Mouse (Mus musculus): ENCODE results near the gene Vwa3a. TPM values are rescaled to one million over a fixed set of nuclear protein-coding genes. Genes with fewer than 3 reads are reported as not detected.

Vwa3a gene
- polyA plus RNA-seq, 1 experiment from 2014 or later, result 0.89 TPM

- Histone ChIP-seq H3K27me3 (ENCODE audit: control insufficient read depth, insufficient read depth, low read length) (no peaks in the 10 kb centered on the region), H3K27ac (replicated peaks in 1 of 2; ENCODE audit: control insufficient read depth in 1 of 2, insufficient read depth in 1 of 2, low read depth in 2 of 2, low read length in 2 of 2) (no peak overlapping the region), H3K36me3 (ENCODE audit: control insufficient read depth, insufficient read depth, low read length) (no peaks in the 10 kb centered on the region), H3K4me2 (ENCODE audit: low read length) (no peak overlapping the region), H3K4me3 (ENCODE audit: control insufficient read depth in 1 of 2, insufficient read depth in 1 of 2, low read depth in 1 of 2, low read length in 2 of 2) (no peak overlapping the region), H3K9me3 (ENCODE audit: control insufficient read depth, low read length) (no peaks in the 10 kb centered on the region), H3K4me1 (ENCODE audit: control insufficient read depth in 2 of 2, insufficient read depth in 2 of 2, low read length in 2 of 2) (no peaks in the 10 kb centered on the region), H3K9ac (ENCODE audit: low read length) (no peak overlapping the region)
- ATAC-seq (ENCODE audit: insufficient number of reproducible peaks, insufficient read depth, low FRiP score, low read depth), result no peak
- WGBS, result 46% methylated on average over 2 of the region's 2 CpGs
Observed at GRCm38 (mm10) chr7:120778012-120778411, 38.9 kb downstream of the Vwa3a start.

DNA sequence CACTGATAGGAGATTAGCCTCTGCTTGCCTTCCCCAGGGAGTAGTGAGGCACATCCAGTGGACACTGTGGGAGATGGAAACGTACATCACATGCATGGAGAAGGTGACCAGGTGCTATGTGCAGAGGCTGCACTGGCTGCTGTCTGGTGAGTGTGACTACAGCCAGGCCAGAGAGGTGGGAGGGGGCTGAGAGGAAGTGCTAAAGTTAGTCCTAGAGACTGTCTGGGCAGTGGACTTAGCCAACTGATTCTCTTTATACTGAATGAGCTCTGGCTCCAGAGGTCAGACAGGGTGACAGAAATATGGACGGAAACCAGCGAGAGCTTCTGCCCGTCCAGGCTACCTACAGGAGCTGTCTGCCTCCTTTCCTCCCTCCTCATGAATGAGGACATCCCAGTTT, 56.4 kb downstream of the Vwa3a start:
- H3K9ac ChIP-seq (ENCODE audit: low read length), result no peak overlapping the region
- no peaks in the 10 kb centered on the region for H3K9me3 ChIP-seq (ENCODE audit: control insufficient read depth, low read length)
- H3K27me3 ChIP-seq (ENCODE audit: control insufficient read depth, insufficient read depth, low read length), result no peaks in the 10 kb centered on the region
- H3K36me3 ChIP-seq (ENCODE audit: control insufficient read depth, insufficient read depth, low read length), result no peaks in the 10 kb centered on the region
- no peaks in the 10 kb centered on the region; a peak in 1 of 4 replicates for H3K4me1 ChIP-seq (ENCODE audit: control insufficient read depth in 2 of 2, insufficient read depth in 2 of 2, low read length in 2 of 2)
- no peak overlapping the region for H3K27ac ChIP-seq (replicated peaks in 1 of 2; ENCODE audit: control insufficient read depth in 1 of 2, insufficient read depth in 1 of 2, low read depth in 2 of 2, low read length in 2 of 2)
- no peak for ATAC-seq (ENCODE audit: insufficient number of reproducible peaks, insufficient read depth, low FRiP score, low read depth)
- WGBS, result 42% methylated on average over 4 of the region's 4 CpGs
- H3K4me3 ChIP-seq (ENCODE audit: control insufficient read depth in 1 of 2, insufficient read depth in 1 of 2, low read depth in 1 of 2, low read length in 2 of 2), result no peak overlapping the region
- no peak overlapping the region for H3K4me2 ChIP-seq (ENCODE audit: low read length)

DNA sequence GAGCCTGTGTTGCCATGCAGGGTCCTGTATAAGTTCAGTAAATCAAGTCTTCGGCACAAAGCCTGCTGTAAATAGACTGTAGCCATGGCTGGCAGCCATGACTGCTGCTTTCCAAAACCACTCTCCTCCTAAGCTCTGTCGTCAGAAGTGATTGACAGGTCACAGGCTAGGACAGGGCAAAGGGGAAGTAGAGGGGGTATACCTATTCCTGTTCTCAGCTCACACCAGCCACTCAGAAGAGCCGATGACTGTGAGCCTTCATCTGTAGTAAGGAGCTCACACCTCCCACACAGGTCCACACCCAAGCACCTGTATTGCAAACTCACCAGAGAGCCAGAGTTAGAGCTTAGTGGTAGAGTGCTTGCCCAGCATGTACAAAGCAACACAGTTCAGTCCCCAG, 57.3 kb downstream of the Vwa3a start:
- Histone ChIP-seq H3K9me3 (ENCODE audit: control insufficient read depth, low read length) (no peaks in the 10 kb centered on the region), H3K4me2 (ENCODE audit: low read length) (no peak overlapping the region), H3K4me3 (ENCODE audit: control insufficient read depth in 1 of 2, insufficient read depth in 1 of 2, low read depth in 1 of 2, low read length in 2 of 2) (no peak overlapping the region), H3K27ac (replicated peaks in 1 of 2; ENCODE audit: control insufficient read depth in 1 of 2, insufficient read depth in 1 of 2, low read depth in 2 of 2, low read length in 2 of 2) (no peak overlapping the region), H3K27me3 (ENCODE audit: control insufficient read depth, insufficient read depth, low read length) (no peaks in the 10 kb centered on the region), H3K36me3 (ENCODE audit: control insufficient read depth, insufficient read depth, low read length) (no peaks in the 10 kb centered on the region), H3K4me1 (ENCODE audit: control insufficient read depth in 2 of 2, insufficient read depth in 2 of 2, low read length in 2 of 2) (no peaks in the 10 kb centered on the region; a peak in 1 of 4 replicates), H3K9ac (ENCODE audit: low read length) (no peak overlapping the region)
- ATAC-seq (ENCODE audit: insufficient number of reproducible peaks, insufficient read depth, low FRiP score, low read depth), result no peak
- 39% methylated on average over 3 of the region's 3 CpGs for WGBS

- H3K9me3 ChIP-seq (ENCODE audit: control insufficient read depth, low read length), result no peaks in the 10 kb centered on the region
- no peak overlapping the region for H3K9ac ChIP-seq (ENCODE audit: low read length)
- no peak overlapping the region for H3K4me3 ChIP-seq (ENCODE audit: control insufficient read depth in 1 of 2, insufficient read depth in 1 of 2, low read depth in 1 of 2, low read length in 2 of 2)
- H3K27ac ChIP-seq (replicated peaks in 1 of 2; ENCODE audit: control insufficient read depth in 1 of 2, insufficient read depth in 1 of 2, low read depth in 2 of 2, low read length in 2 of 2), result no peak overlapping the region
- no peak overlapping the region for H3K4me2 ChIP-seq (ENCODE audit: low read length)
- no peaks in the 10 kb centered on the region for H3K36me3 ChIP-seq (ENCODE audit: control insufficient read depth, insufficient read depth, low read length)
- H3K27me3 ChIP-seq (ENCODE audit: control insufficient read depth, insufficient read depth, low read length), result no peaks in the 10 kb centered on the region
- 87% methylated on average over 2 of the region's 2 CpGs for WGBS
- no peak for ATAC-seq (ENCODE audit: insufficient number of reproducible peaks, insufficient read depth, low FRiP score, low read depth)
- H3K4me1 ChIP-seq (ENCODE audit: control insufficient read depth in 2 of 2, insufficient read depth in 2 of 2, low read length in 2 of 2), result no peaks in the 10 kb centered on the region
Observed at GRCm38 (mm10) chr7:120803268-120803667, 64.2 kb downstream of the Vwa3a start.

DNA sequence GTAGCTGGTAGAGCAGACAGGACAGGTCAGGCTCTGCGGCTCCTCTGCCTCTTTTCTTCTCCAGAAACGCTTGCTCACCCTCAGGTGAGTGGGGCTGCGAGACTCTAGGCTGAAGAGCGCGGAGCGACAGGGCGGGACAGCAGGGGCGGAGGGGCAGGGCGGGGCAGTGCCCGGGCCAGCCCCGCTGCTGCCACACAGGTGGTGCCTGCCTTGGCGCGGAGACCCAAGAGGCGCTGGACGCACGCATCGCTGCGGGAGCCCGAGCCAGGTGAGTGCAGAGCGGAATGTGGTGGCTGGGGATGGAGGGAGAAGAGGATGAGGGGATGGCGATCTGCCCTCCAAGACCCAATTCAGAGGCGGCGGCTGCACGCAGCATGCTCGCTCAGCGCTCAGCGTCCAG, 70.6 kb downstream of the Vwa3a start:
- no peaks in the 10 kb centered on the region for H3K9me3 ChIP-seq (ENCODE audit: control insufficient read depth, low read length)
- H3K36me3 ChIP-seq (ENCODE audit: control insufficient read depth, insufficient read depth, low read length), result no peaks in the 10 kb centered on the region
- no peak overlapping the region; the same call in 1 of the 2 replicates for H3K9ac ChIP-seq (ENCODE audit: low read length)
- H3K4me2 ChIP-seq (ENCODE audit: low read length), result peak overlapping the region; percentile 64
- no peak for ATAC-seq (ENCODE audit: insufficient number of reproducible peaks, insufficient read depth, low FRiP score, low read depth)
- H3K4me3 ChIP-seq (ENCODE audit: control insufficient read depth in 1 of 2, insufficient read depth in 1 of 2, low read depth in 1 of 2, low read length in 2 of 2), result peak overlapping the region; percentile 22 to 27
- WGBS, result 6% methylated on average over 26 of the region's 27 CpGs
- no peak overlapping the region for H3K27ac ChIP-seq (replicated peaks in 1 of 2; ENCODE audit: control insufficient read depth in 1 of 2, insufficient read depth in 1 of 2, low read depth in 2 of 2, low read length in 2 of 2)
- H3K27me3 ChIP-seq (ENCODE audit: control insufficient read depth, insufficient read depth, low read length), result peaks cover 11% of the 10 kb centered on the region; the same call in 1 of the 2 replicates
- peaks cover 2% of the 10 kb centered on the region in 2 experiments; a peak in 2 of 4 replicates for H3K4me1 ChIP-seq (ENCODE audit: control insufficient read depth in 2 of 2, insufficient read depth in 2 of 2, low read length in 2 of 2)

GRCm38 (mm10) chr7:120811834-120812415, 72.8 kb downstream of the Vwa3a start, which contains the start of gene Gm5737:
Gene Gm5737 (plus strand): TSS chr7:120812365.
- no peaks in the 10 kb centered on the region for H3K9me3 ChIP-seq (ENCODE audit: control insufficient read depth, low read length)
- 73% methylated on average over 6 of the region's 6 CpGs for WGBS
- ATAC-seq (ENCODE audit: insufficient number of reproducible peaks, insufficient read depth, low FRiP score, low read depth), result no peak
- no peak within 1 kb of the TSS for H3K9ac ChIP-seq (ENCODE audit: low read length)
- H3K36me3 ChIP-seq (ENCODE audit: control insufficient read depth, insufficient read depth, low read length), result no peaks in the 10 kb centered on the region
- H3K27ac ChIP-seq (replicated peaks in 1 of 2; ENCODE audit: control insufficient read depth in 1 of 2, insufficient read depth in 1 of 2, low read depth in 2 of 2, low read length in 2 of 2), result no peak within 1 kb of the TSS
- no peak within 1 kb of the TSS for H3K4me3 ChIP-seq (ENCODE audit: control insufficient read depth in 1 of 2, insufficient read depth in 1 of 2, low read depth in 1 of 2, low read length in 2 of 2)
- no peak within 1 kb of the TSS for H3K4me2 ChIP-seq (ENCODE audit: low read length)
- H3K4me1 ChIP-seq (ENCODE audit: control insufficient read depth in 2 of 2, insufficient read depth in 2 of 2, low read length in 2 of 2), result peaks cover 2% of the 10 kb centered on the region in 2 experiments; a peak in 2 of 4 replicates
- H3K27me3 ChIP-seq (ENCODE audit: control insufficient read depth, insufficient read depth, low read length), result peaks cover 11% of the 10 kb centered on the region; the same call in 1 of the 2 replicates

DNA sequence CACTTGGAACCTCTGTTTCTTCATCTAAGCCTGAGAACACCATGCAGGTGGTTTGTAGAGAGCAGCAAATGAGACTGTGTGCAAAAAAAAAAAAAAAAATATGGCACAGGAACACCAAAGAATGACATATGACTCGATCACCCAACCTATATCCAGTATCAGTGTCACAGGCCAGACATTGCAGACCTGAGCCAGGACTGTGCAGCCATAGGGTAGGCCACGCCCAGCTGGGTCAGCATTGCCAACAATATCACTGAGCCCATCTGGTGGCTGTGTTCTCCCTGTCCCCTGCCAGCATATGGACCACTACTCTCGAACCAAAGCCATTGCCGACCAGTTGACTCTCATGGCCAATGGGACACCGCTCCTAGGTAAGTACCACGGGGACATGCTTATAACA, 78.4 kb downstream of the Vwa3a start:
- 88% methylated on average over 6 of the region's 6 CpGs for WGBS
- no peak overlapping the region for H3K27ac ChIP-seq (replicated peaks in 1 of 2; ENCODE audit: control insufficient read depth in 1 of 2, insufficient read depth in 1 of 2, low read depth in 2 of 2, low read length in 2 of 2)
- H3K4me1 ChIP-seq (ENCODE audit: control insufficient read depth in 2 of 2, insufficient read depth in 2 of 2, low read length in 2 of 2), result no peaks in the 10 kb centered on the region
- no peak overlapping the region for H3K4me3 ChIP-seq (ENCODE audit: control insufficient read depth in 1 of 2, insufficient read depth in 1 of 2, low read depth in 1 of 2, low read length in 2 of 2)
- ATAC-seq (ENCODE audit: insufficient number of reproducible peaks, insufficient read depth, low FRiP score, low read depth), result no peak
- no peaks in the 10 kb centered on the region for H3K9me3 ChIP-seq (ENCODE audit: control insufficient read depth, low read length)
- H3K9ac ChIP-seq (ENCODE audit: low read length), result no peak overlapping the region
- H3K4me2 ChIP-seq (ENCODE audit: low read length), result no peak overlapping the region
- peaks cover 9% of the 10 kb centered on the region; the same call in 1 of the 2 replicates for H3K27me3 ChIP-seq (ENCODE audit: control insufficient read depth, insufficient read depth, low read length)
- H3K36me3 ChIP-seq (ENCODE audit: control insufficient read depth, insufficient read depth, low read length), result no peaks in the 10 kb centered on the region

GRCm38 (mm10) chr7:120819386-120819785, 80.3 kb downstream of the Vwa3a start:
- Histone ChIP-seq H3K27ac (replicated peaks in 1 of 2; ENCODE audit: control insufficient read depth in 1 of 2, insufficient read depth in 1 of 2, low read depth in 2 of 2, low read length in 2 of 2) (no peak overlapping the region), H3K4me1 (ENCODE audit: control insufficient read depth in 2 of 2, insufficient read depth in 2 of 2, low read length in 2 of 2) (no peaks in the 10 kb centered on the region), H3K9me3 (ENCODE audit: control insufficient read depth, low read length) (no peaks in the 10 kb centered on the region), H3K36me3 (ENCODE audit: control insufficient read depth, insufficient read depth, low read length) (no peaks in the 10 kb centered on the region), H3K27me3 (ENCODE audit: control insufficient read depth, insufficient read depth, low read length) (peaks cover 10% of the 10 kb centered on the region; the same call in 1 of the 2 replicates), H3K4me2 (ENCODE audit: low read length) (no peak overlapping the region), H3K4me3 (ENCODE audit: control insufficient read depth in 1 of 2, insufficient read depth in 1 of 2, low read depth in 1 of 2, low read length in 2 of 2) (no peak overlapping the region), H3K9ac (ENCODE audit: low read length) (no peak overlapping the region)
- 81% methylated on average over 4 of the region's 4 CpGs for WGBS
- no peak for ATAC-seq (ENCODE audit: insufficient number of reproducible peaks, insufficient read depth, low FRiP score, low read depth)

Data from heart, embryonic 14.5 days (tissue).